Mouse (Mus musculus) cerebellum, postnatal 10 days (tissue): ENCODE results near the gene Slc25a48.
A peak's percentile ranks its signal among the peaks of the same experiment; 100 is the strongest.

Source experiments
- DNase-seq, 2 experiments: peaks; one replicate each; pipeline ENCODE4 v3.0.0; 2021; ENCODE audit warnings: mixed read lengths in 2 of 2

The Slc25a48 gene

GRCm38 (mm10) chr13:56513595-56513994 is 75.4 kb downstream of the Slc25a48 start:
- DNase-seq: no peak

DNA sequence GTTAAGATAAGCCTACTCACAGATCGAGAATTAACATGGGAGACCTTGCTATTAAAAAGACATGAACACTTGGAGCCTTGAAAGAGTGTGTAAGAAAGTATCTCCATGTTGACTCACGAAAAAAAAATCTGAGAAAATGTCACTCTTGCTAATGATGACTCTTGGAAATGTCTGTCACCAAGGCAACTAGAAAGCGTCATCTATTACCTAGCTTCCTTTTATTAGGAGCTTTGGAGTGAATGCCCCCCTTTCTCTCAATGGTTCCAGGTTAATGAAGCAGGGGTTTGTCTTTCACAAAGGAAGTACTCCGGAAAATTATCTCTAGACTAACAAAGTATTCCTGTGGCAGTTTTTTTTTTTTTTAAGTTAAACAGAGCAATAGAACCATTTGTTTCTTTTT is 78.2 kb downstream of the Slc25a48 start:
- no peak for DNase-seq

DNA sequence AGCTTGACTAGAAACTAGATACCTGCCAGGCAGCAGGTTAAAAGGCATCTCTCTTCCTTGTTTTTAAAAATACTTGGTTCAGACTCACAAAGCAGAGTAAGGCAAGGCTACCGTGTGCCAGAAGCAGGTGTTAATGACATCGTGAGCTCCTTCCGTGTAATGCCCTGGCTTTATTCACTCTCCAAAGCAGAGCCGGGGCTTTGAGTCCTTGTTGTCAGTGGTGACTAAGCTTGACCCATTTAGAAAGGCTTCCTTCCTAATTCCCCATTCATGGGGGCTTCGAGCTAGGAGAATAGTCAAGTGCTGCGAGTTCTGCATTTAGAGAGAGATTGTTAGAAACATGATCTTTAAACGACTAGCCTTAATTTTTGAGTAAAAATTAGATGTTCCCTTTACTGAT is 78.7 kb downstream of the Slc25a48 start:
- DNase-seq: no peak

DNA sequence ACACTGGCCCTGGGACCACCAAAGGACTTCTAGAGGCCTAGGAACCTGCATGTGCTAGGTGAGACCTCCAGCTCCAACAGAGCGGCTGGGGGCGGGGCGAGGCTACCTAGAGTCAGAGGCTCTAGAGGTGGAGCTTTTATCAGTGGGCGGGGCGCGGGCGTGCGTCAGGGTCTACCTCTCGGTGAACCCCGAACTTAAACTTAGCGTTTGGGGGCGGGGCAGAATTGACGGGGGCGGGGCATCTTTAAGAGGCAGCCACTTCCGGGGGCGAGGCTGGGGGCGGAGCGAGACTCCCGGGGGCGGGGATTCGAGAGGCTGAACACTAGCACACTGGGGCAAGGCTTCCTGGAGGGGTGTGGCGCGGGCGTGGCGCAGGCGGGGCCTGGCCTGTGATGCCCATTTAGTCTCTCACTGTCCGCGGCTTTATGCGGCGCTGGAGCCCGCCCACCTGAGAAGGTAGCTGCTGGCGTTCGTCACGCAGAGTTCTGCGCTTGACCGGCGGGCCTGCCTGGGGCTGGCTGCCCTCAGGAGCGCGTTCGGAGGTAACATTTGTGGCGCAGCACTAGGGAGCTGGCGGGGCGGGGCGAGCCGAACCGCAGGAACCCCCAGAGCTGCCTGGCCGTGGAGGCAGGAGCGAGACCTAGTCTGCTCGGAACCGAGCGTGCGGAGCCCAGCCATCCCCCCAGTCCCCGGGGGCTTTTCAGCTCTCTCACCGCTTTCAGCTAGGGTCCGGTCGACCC is 84.1 kb downstream of the Slc25a48 start, which contains the start of gene Fbxl21:
Fbxl21 (plus strand) TSS at position 392 of the 740 bp plus-strand sequence.
- DNase-seq: peak; percentile 94 to 97

GRCm38 (mm10) chr13:56522821-56523167 is 84.6 kb downstream of the Slc25a48 start:
- DNase-seq: no peak
